Mouse (Mus musculus): ENCODE results near the gene Rps15.

GRCm38 (mm10) chr10:80332525-80332989, 40.3 kb downstream of the Rps15 start:
- TF ChIP-seq POLR2A (IDR thresholded peaks at IDR 0.05; ENCODE audit: insufficient read depth, low read depth, low read length) (no peak), CTCF (IDR thresholded peaks at IDR 0.05) (no peak), EP300 (IDR thresholded peaks at IDR 0.05; ENCODE audit: insufficient read depth, low read depth, low read length) (no peak)
